Mouse (Mus musculus) C3H10T1/2 (cell line): ENCODE data around the gene Ube2l6. TPM values are rescaled to one million over a fixed set of nuclear protein-coding genes. Genes with fewer than 3 reads are reported as not detected.

Source experiments
- polyA plus RNA-seq, 2 experiments: library from polyadenylated mRNA; unstranded; fragments of >200 nt; fragmentation: generic; extraction: Trizol; gene quantifications; one replicate each; pipeline ENCODE4 v1.2.1; 2012; ENCODE audit warnings: missing spikeins in 2 of 2

The Ube2l6 gene
- 10 to 100 TPM; 19.6 to 59.5 TPM for polyA plus RNA-seq

DNA sequence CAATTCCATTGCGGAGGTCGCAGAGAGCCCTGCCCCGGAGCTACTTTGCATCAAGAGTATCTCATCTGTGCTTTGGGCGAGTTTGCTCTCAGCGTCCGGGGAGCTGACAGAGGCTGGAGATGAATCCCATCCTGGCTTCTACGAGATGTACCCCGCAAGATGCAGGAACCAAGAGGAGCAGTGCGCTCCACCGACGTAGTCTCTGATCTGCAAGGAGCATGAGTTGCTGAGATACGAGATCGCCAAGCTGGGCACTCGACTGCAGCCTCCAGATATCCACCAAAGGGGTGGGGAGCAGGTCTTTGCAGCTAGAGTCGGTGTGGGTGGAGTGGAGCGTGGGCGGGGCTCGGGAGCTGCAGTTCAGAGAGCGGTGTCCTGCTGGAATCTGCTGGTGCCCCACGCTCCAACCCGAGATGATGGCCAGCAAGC, at the start of gene Ube2l6:
Gene Ube2l6 (plus strand): TSS at position 336 of the 429 bp plus-strand sequence.

DNA sequence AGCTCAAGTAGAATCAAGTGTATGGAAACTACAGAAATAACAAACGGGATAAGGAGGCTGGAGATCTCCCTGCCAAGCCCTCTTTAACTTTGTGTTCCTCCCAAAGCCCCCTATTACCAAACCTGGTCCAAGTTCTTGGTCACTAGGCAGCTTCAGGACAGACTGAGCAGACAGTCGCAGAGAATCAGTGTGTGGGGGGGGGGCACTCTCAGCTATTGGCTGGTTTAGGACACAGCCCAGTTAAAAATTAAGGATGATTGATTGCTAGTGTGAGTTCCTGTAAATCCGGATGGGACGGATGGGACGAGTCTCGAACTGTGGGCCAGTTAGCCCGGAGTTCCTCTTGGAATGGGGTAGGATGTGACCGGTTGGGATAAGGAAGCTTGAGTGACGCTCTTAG, 23.4 kb upstream of the Ube2l6 start, which contains the start of gene Serping1:
Gene Serping1 (minus strand): TSS at position 204 of the 400 bp plus-strand sequence.

DNA sequence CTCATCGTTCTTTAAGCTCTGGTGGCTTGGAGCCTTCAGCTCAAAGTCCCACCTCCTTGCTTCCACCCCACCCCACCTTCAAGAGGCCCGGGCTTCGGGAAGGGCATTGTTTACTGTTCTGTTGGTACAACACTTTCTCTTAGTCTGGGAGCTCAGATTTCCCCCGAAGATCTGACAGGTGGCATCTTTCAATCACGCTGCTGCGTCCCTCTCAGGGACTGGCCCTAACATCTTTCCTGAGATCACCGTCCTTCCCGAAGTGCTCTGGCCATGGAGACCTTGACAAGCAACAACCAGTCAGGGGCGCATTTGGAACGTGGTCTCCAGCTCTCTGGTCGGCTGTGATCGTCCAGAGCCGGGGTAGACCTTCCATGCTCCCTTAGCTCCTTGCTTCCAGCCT, 23.9 kb downstream of the Ube2l6 start, which contains the start of gene Smtnl1:
Gene Smtnl1 (minus strand): TSS at position 101 of the 400 bp plus-strand sequence.

DNA sequence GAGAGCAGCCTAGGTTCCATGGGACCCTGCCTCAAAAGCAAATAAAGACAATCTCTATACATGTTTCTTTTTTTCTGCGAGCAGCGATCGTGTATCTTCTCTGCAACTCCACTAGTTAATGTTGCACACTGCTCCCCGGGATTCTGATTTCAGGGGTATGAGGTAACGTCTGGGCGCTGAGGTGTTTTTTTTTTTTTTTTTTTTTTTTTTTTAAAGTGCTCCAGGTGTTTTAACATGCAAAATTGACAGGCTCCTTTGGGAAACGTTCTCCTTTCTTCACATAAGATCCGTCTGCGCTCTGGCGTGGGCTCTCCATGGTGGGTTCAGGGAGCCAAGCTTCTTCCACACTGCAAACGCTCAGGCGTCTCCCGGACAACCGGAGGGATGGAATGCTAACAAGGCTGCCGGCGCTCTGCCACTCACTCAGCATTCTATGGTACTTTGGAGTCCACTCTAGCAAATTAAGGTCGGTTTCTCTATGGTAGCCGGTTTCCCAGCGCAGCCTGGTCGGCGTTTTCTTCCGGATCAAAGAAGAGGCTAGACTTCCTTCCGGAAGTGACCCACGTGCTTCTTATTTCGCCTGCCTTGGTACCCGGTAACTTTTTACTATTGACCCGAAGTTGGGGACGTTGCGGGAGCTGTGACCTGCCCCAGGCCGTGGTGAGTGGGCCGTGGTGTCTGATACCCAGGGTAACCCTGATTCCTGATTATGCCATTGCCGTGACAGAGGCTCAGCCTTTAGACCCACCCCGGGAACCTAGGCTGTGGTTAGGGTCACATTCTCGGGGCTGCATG, 28.1 kb downstream of the Ube2l6 start, which contains the start of gene Timm10:
Gene Timm10 (plus strand): TSS at position 510 of the 795 bp plus-strand sequence.

DNA sequence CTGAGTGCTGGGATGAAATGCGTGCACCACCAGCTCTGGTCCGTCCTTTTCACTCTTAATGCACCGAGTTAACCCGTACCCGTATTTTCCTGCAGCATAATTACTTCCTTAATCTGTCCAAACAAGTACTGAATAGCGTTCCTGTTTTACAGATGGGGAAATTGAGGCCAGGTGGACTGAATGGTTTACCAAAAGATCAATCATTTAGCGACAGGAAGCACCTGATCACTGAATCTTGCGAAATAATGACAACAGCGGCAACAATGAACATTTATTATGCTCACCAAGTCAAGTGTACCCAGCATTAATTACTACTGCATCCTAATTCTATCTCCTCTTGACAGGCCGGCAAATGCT, 39.9 kb downstream of the Ube2l6 start, which contains the start of gene Slc43a1:
Gene Slc43a1 (plus strand): TSS at position 258 of the 357 bp plus-strand sequence.

Other genes starting within 250 kb of the Ube2l6 start
- gene Ctnnd1, start 148.1 kb upstream of the Ube2l6 start, polyA plus RNA-seq: 10 to 100 TPM in 1 of 2 experiments, 1 to 10 TPM in 1; 6.2 to 55.8 TPM
- gene Btbd18, start 139.7 kb upstream of the Ube2l6 start, polyA plus RNA-seq: under 1 TPM; 0.09 TPM
- gene Selenoh, start 128.1 kb upstream of the Ube2l6 start, polyA plus RNA-seq: 100 to 1,000 TPM; 317 to 435 TPM
- not detected for gene Gm28635, start 120.8 kb upstream of the Ube2l6 start, polyA plus RNA-seq
- gene Med19, start 120.4 kb upstream of the Ube2l6 start, polyA plus RNA-seq: 10 to 100 TPM in 1 of 2 experiments, 1 to 10 TPM in 1; 9.8 to 18.9 TPM
- 10 to 100 TPM; 13.4 to 61.9 TPM for gene Tmx2, start 119.7 kb upstream of the Ube2l6 start, polyA plus RNA-seq
- 10 to 100 TPM in 1 of 2 experiments, 1 to 10 TPM in 1; 4.3 to 26.8 TPM for gene Zdhhc5, start 83.6 kb upstream of the Ube2l6 start, polyA plus RNA-seq
- gene Clp1, start 71.5 kb upstream of the Ube2l6 start, polyA plus RNA-seq: 1 to 10 TPM; 2.2 to 6.6 TPM
- gene Ypel4, start 64.8 kb upstream of the Ube2l6 start, polyA plus RNA-seq: 1 to 10 TPM in 1 of 2 experiments, under 1 TPM in 1; 0.47 to 8.6 TPM
- 1 to 10 TPM; 7.2 to 8.3 TPM for gene Gm19426, start 55.2 kb upstream of the Ube2l6 start, polyA plus RNA-seq
- under 1 TPM; 0.06 to 0.91 TPM for gene Serping1, start 23.4 kb upstream of the Ube2l6 start, polyA plus RNA-seq
- gene Smtnl1, start 23.8 kb downstream of the Ube2l6 start, polyA plus RNA-seq: under 1 TPM; 0.02 TPM
- 10 to 100 TPM; 24.3 to 35.2 TPM for gene Timm10, start 28.2 kb downstream of the Ube2l6 start, polyA plus RNA-seq
- under 1 TPM; 0.01 to 0.04 TPM for gene Slc43a1, start 40.0 kb downstream of the Ube2l6 start, polyA plus RNA-seq
- gene Rtn4rl2, start 87.9 kb downstream of the Ube2l6 start, polyA plus RNA-seq: 1 to 10 TPM in 1 of 2 experiments, under 1 TPM in 1; 0.43 to 7.1 TPM
- gene Slc43a3, start 137.8 kb downstream of the Ube2l6 start, polyA plus RNA-seq: 10 to 100 TPM in 1 of 2 experiments, 1 to 10 TPM in 1; 6.8 to 22.7 TPM
- gene Prg2, start 181.6 kb downstream of the Ube2l6 start, polyA plus RNA-seq: under 1 TPM in 1 of 2 experiments, not detected in 1; 0.06 TPM
- not detected for gene Prg3, start 189.4 kb downstream of the Ube2l6 start, polyA plus RNA-seq
- 100 to 1,000 TPM; 109 to 113 TPM for gene Ssrp1, start 238.4 kb downstream of the Ube2l6 start, polyA plus RNA-seq
- gene P2rx3, start 238.6 kb downstream of the Ube2l6 start, polyA plus RNA-seq: under 1 TPM; 0.01 to 0.24 TPM
- gene Tnks1bp1, start 249.2 kb downstream of the Ube2l6 start, polyA plus RNA-seq: 10 to 100 TPM; 28.7 to 77.9 TPM